ENCODE assay signal across 10 mouse cellular contexts in the genomic region with DNA sequence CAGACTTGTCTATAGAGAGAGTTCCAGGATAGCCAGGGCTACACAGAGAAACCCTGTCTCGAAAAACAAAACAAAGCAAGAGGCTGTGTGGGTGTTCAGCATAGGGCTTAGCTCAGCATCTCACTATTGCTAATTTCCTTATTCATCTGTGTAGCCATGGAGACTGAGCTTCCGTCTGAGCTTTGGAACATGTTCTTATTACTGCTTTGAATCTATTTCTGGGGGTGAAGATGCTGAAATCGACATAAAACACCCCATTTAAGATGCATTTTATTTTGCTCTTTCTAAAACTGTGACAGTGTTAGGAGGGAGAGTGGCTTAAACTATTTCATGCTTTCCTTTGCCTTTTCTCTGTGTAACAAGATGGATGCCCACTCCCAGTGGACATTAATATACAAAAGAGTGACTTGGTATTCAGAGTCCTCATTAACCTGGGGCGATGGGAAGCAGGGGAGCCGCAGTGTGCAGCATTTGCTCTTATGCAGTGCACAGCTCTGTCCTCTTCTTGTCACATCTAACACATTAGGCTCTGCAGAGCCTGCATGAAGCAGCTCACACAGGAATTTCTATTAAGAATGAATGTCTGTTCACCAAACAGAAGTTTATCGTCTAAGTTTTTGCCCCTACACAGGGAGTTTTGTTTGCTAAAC.
DNase-seq lines count a peak whose midpoint lies in the region; ATAC-seq and TF ChIP-seq lines count a peak whose summit lies in the region.
"Had no signal": no experiment of that assay in that cellular context is flagged by ENCODE, and none has a peak within 500 bp of the region (broad histone marks: within the 10 kb centered on the region; RNA-seq: fewer than 3 reads in every experiment).

No protein-coding gene starts in this region.

- peak overlapping the region; percentile 27; the same call in 1 of the 2 replicates for H3K27ac ChIP-seq in forebrain, embryonic 12.5 days
- H3K27ac ChIP-seq in hindbrain, embryonic 12.5 days = peak overlapping the region; percentile 77
- peak overlapping the region; percentile 85 for H3K27ac ChIP-seq in left cerebral cortex, adult 2 months
- peak overlapping the region; percentile 62 for H3K27ac ChIP-seq in neural tube, embryonic 15.5 days (replicated peaks)
- H3K27ac ChIP-seq in stomach, postnatal 0 days (replicated peaks) = no peak overlapping the region
- H3K27ac ChIP-seq in gastrocnemius, adult 2 months = no peak overlapping the region
- H3K27ac ChIP-seq: heart, adult 2 months; kidney, embryonic 15.5 days; liver, embryonic 15.5 days had no signal

- peaks cover 27% of the 10 kb centered on the region for H3K4me1 ChIP-seq in forebrain, embryonic 12.5 days
- peaks cover 25% of the 10 kb centered on the region for H3K4me1 ChIP-seq in hindbrain, embryonic 12.5 days
- H3K4me1 ChIP-seq in neural tube, embryonic 15.5 days = peaks cover 17% of the 10 kb centered on the region
- no peaks in the 10 kb centered on the region for H3K4me1 ChIP-seq in stomach, postnatal 0 days (replicated peaks; ENCODE audit: control insufficient read depth, insufficient read depth)
- H3K4me1 ChIP-seq: kidney, embryonic 15.5 days; liver, embryonic 15.5 days had no signal

- peak; percentile 77 for ATAC-seq in forebrain, embryonic 12.5 days (ENCODE audit: low FRiP score)
- peak; percentile 83 for ATAC-seq in hindbrain, embryonic 12.5 days (ENCODE audit: low FRiP score)
- peak; percentile 75 for ATAC-seq in neural tube, embryonic 15.5 days (ENCODE audit: low FRiP score)
- ATAC-seq in stomach, postnatal 0 days (ENCODE audit: low FRiP score, low TSS enrichment) = no peak

- H3K9me3 ChIP-seq in forebrain, embryonic 12.5 days = no peaks in the 10 kb centered on the region
- H3K9me3 ChIP-seq in hindbrain, embryonic 12.5 days (replicated peaks) = no peaks in the 10 kb centered on the region
- no peaks in the 10 kb centered on the region for H3K9me3 ChIP-seq in neural tube, embryonic 15.5 days (replicated peaks)
- no peaks in the 10 kb centered on the region for H3K9me3 ChIP-seq in stomach, postnatal 0 days (ENCODE audit: control insufficient read depth, low read length)
- H3K9me3 ChIP-seq: kidney, embryonic 15.5 days; liver, embryonic 15.5 days had no signal

- no peak overlapping the region for H3K4me3 ChIP-seq in forebrain, embryonic 12.5 days (replicated peaks)
- H3K4me3 ChIP-seq in hindbrain, embryonic 12.5 days = no peak overlapping the region
- H3K4me3 ChIP-seq in left cerebral cortex, adult 2 months = no peak overlapping the region
- H3K4me3 ChIP-seq in neural tube, embryonic 15.5 days (replicated peaks) = no peak overlapping the region
- H3K4me3 ChIP-seq in stomach, postnatal 0 days (ENCODE audit: low read depth, low read length) = no peak overlapping the region
- H3K4me3 ChIP-seq in gastrocnemius, adult 2 months = no peak overlapping the region
- H3K4me3 ChIP-seq: heart, adult 2 months; kidney, embryonic 15.5 days; liver, embryonic 15.5 days had no signal

- H3K9ac ChIP-seq in forebrain, embryonic 12.5 days = no peak overlapping the region
- H3K9ac ChIP-seq in hindbrain, embryonic 12.5 days = no peak overlapping the region
- no peak overlapping the region for H3K9ac ChIP-seq in neural tube, embryonic 15.5 days (replicated peaks)
- no peak overlapping the region for H3K9ac ChIP-seq in stomach, postnatal 0 days (ENCODE audit: low read length)
- H3K9ac ChIP-seq: kidney, embryonic 15.5 days; liver, embryonic 15.5 days had no signal

- no peak overlapping the region for H3K4me2 ChIP-seq in forebrain, embryonic 12.5 days
- no peak overlapping the region for H3K4me2 ChIP-seq in hindbrain, embryonic 12.5 days (replicated peaks)
- H3K4me2 ChIP-seq in neural tube, embryonic 15.5 days = no peak overlapping the region
- no peak overlapping the region for H3K4me2 ChIP-seq in stomach, postnatal 0 days (replicated peaks; ENCODE audit: low read depth)
- H3K4me2 ChIP-seq: kidney, embryonic 15.5 days; liver, embryonic 15.5 days had no signal

- 32% methylated on average over 6 of the region's 6 CpGs for WGBS in forebrain, embryonic 12.5 days
- 46% methylated on average over 6 of the region's 6 CpGs for WGBS in hindbrain, embryonic 12.5 days
- WGBS in neural tube, embryonic 15.5 days = 16% methylated on average over 6 of the region's 6 CpGs
- WGBS in stomach, postnatal 0 days = 76% methylated on average over 6 of the region's 6 CpGs

- DNase-seq in left cerebral cortex, adult 2 months (ENCODE audit: extremely low spot score in 1 of 2, low spot score in 2 of 2) = peak in 1 of 2 experiments; percentile 20
- DNase-seq in stomach, postnatal 0 days (ENCODE audit: low spot score) = no peak
- no peak for DNase-seq in gastrocnemius, adult 2 months
- no peak for DNase-seq in heart, adult 8-10 months (ENCODE audit: low spot score)
- DNase-seq: heart, adult 2 months had no signal

- intact Hi-C loops in left cerebral cortex, adult 2 months (cut with DNase I) = loop anchor here (5.0 kb wide), 1 partner anchor 58 kb away; no protein-coding TSS in a partner anchor
- intact Hi-C loops in gastrocnemius, adult 2 months (cut with DNase I) = no loop called here

- H3K27me3 ChIP-seq in forebrain, embryonic 12.5 days = no peaks in the 10 kb centered on the region
- no peaks in the 10 kb centered on the region for H3K27me3 ChIP-seq in hindbrain, embryonic 12.5 days
- H3K27me3 ChIP-seq in neural tube, embryonic 15.5 days (replicated peaks) = no peaks in the 10 kb centered on the region
- no peaks in the 10 kb centered on the region for H3K27me3 ChIP-seq in stomach, postnatal 0 days (ENCODE audit: control insufficient read depth, insufficient read depth, low read length)
- H3K27me3 ChIP-seq: kidney, embryonic 15.5 days; liver, embryonic 15.5 days had no signal

- TF ChIP-seq EP300 in stomach, postnatal 0 days (optimal IDR thresholded peaks at IDR 0.05) = no peak

- no peaks in the 10 kb centered on the region for H3K36me3 ChIP-seq in forebrain, embryonic 12.5 days (replicated peaks)
- H3K36me3 ChIP-seq in hindbrain, embryonic 12.5 days = no peaks in the 10 kb centered on the region
- no peaks in the 10 kb centered on the region for H3K36me3 ChIP-seq in neural tube, embryonic 15.5 days
- H3K36me3 ChIP-seq in stomach, postnatal 0 days (ENCODE audit: control insufficient read depth, insufficient read depth, low read length) = no peaks in the 10 kb centered on the region
- H3K36me3 ChIP-seq: kidney, embryonic 15.5 days; liver, embryonic 15.5 days had no signal

- no peak for TF ChIP-seq CTCF in left cerebral cortex, adult 2 months (IDR thresholded peaks at IDR 0.05)
- TF ChIP-seq CTCF in stomach, postnatal 0 days (IDR thresholded peaks at IDR 0.05; ENCODE audit: low read depth) = no peak
- no peak for TF ChIP-seq CTCF in gastrocnemius, adult 2 months (IDR thresholded peaks at IDR 0.05)

Comparison
In these comparisons a context has a peak if more than half of its experiments do, and no peak if none do; other contexts are left out.
1. H3K27ac ChIP-seq: peak in forebrain, embryonic 12.5 days (single experiment), hindbrain, embryonic 12.5 days (single experiment), left cerebral cortex, adult 2 months (single experiment) and neural tube, embryonic 15.5 days (single experiment); none in stomach, postnatal 0 days (single experiment) and gastrocnemius, adult 2 months (single experiment).